Mouse (Mus musculus) spleen, adult 12 weeks (tissue): ENCODE results near the gene Ppm1b.

ENCODE experiments used
- DNase-seq: peaks from one replicate; pipeline ENCODE4 v3.0.0; 2022; ENCODE audit warnings: low spot score

Ppm1b gene

GRCm38 (mm10) chr17:84958411-84958911 is 1.9 kb downstream of the Ppm1b start:
- peak; percentile 45 for DNase-seq

DNA sequence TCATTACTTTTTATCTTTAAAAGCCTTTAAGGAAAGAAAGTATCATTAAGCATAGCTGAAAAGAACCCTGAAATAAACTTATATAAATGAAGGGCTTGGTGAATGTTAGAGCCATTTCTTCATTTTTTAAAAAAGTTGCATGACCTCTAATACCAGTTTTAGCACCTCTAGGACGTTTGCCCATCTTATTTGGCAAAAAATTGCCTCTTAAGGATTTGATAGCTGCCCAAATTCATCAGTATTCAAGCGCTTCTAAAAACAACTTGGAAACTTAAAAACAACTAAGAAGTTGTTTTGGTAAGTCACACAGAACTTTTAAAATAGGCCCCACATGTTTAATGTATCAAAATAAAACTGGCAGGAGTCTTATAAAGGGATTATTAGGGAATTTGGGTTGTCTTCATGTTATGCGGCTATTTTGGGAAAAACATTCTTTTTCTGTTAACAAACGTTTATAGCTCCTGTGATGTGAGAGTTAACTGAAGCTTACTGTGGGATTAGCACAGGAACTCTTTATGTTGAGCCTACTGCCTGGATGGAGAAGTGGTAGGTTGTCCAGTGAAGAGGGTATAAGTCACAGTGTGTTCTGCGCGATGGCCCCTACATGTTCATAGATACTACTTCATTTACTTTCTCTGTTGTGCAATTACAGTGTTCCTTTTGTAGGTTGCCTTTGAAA is 2.6 kb downstream of the Ppm1b start:
- no peak for DNase-seq

DNA sequence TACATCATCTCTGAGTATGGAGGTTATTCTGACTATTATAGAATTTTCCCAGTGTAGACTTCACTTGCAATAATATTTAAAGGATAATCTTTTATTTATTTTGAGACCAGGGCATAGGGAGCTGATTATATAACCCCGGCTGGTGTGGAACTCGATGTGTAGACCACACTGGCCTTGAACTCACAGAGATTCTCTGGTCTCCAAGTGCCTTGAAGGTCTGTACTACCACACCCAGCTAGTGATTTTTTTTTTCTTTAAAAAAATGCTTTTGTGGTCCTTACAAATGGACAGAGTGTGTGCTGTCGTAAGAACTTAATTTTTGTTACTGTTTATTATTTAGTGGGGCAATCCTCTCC is 3.1 kb downstream of the Ppm1b start:
- no peak for DNase-seq

- no peak for DNase-seq
Observed at GRCm38 (mm10) chr17:84960136-84960535, 3.6 kb downstream of the Ppm1b start.

DNA sequence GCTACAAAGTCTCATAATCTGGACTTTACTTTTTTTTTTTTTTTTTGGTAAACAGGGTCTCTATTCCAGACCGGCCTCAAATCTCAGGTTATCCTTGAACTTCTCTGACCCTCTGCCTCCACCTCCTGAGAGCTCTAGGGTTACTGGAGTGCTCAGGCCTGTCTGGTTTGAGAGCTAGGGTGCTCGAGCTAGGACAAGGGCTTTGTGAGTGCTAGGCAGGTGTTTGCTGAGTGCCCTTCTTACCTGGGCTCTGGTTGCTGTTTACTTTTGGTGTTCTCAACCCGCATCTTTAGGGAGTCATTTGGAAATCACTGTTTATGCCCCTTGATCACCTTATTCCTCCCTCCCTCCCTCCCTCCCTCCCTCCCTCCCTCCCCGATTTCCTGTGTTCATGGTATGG is 5.5 kb downstream of the Ppm1b start:
- DNase-seq, result no peak

DNA sequence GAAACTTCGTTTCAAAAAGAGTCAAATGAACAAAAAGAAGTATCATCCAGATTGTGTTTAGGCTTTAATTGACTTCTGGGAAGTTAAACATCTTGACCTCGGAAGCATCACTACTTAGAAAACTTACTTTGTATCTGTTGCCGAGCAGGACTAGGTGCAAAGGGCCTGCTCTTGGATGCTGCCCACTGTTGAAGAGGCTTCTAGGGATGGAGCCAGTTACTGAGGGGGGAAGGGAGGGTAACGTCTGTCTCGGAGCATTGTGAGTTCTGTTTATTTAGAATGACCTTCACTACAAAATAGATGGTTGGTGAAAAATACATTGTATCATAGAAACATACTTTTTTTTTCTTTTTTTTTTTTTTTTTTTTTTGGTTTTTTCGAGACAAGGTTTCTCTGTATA is 7.1 kb downstream of the Ppm1b start:
- DNase-seq, result no peak

DNA sequence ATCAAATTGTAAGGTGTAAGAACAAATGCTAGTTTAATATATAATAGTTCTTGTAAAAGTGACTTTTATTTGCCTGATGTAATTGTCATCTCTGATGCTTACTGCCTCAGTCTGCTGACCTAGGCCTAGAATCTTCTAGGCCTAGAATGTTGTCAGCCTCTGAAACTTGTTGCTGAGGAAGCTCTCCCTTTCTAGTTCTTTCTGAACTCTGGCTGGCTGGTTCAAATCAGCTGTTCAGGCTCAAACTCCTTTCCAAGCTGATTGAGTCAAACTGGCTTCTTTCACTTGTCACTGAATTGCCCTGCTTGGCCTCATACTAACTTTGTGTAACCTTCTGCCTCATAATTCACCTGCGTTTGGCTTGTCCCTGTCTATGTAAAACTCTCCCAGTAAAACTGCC is 9.7 kb downstream of the Ppm1b start:
- DNase-seq, result no peak

DNA sequence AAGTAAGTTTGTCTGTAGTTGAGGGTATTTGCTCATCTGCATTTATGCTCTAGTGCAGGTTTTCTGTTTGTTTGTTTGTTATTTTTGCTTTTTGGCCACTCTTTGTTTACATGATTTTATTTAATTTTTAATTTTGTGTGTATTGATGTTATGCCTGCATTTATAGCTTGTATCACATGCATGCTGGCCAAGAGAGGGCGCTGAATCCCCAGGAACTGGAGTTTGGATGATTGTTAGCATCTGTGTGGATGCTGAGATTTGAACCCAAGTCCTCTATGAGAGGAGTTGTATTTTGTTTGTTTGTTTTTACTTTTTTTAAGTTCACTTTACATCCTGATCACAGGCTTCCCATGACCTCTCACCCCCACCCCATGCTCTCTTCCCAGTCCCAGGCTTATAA is 10.5 kb downstream of the Ppm1b start:
- no peak for DNase-seq

DNA sequence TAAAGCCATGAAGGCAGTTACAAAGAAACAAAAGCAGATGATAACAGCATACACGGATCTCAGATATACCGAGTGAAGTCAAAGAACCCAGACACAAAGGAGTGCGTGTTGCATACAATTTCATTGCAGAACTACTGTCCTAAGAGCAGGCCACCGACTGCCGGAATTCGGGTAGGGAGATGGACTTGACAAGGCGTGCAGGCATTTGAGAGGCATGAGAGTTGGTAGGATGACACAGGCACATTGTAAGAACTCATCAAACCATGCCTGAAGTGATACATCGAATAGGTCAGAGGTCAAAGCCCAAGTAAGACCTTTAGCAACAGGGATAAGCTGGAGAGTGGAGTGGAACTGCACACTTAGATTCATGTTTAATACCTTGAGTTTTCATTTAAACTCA is 13.4 kb downstream of the Ppm1b start:
- DNase-seq, result no peak

DNA sequence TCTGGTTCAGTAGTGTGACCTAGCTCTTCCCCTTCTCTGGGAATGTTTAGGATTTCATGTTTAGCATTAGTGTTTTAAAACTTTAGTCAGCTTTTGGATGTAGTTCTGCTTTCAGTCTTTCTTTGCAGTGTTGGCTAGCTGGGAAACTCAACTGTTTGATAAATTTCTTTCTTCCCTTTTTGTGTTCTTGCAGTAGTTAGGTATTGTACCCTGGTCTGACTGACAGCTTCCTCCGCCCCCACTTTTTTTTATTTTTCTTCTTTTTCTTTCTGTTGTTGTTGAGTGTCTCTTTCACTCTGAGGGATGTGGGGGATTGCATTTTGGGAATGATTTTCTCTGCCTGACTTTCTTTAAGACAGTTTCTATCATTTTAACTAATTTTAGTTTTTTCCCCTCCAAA is 25.2 kb downstream of the Ppm1b start:
- no peak for DNase-seq

GRCm38 (mm10) chr17:84982735-84983134 is 26.2 kb downstream of the Ppm1b start:
- no peak for DNase-seq

DNA sequence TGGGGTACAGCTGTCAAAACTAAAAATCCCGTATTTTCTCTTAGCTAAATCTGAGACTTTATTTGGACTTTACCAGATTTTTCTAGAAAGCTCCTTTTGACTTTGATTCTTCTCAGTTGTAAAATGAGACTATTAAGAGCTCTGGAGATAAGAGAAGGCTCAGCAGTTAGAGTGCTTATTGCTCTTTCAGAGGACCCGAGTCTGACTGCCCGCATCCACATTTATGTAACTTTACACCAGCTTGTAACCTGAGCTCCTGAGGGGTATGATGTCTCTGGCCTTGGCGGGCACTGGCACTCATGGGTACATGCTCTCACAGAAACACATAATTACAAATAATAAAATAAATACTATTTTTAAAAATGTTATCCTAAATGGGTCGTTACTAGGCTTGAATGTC is 29.8 kb downstream of the Ppm1b start:
- no peak for DNase-seq

GRCm38 (mm10) chr17:84987834-84988410 is 31.4 kb downstream of the Ppm1b start:
- no peak for DNase-seq

DNA sequence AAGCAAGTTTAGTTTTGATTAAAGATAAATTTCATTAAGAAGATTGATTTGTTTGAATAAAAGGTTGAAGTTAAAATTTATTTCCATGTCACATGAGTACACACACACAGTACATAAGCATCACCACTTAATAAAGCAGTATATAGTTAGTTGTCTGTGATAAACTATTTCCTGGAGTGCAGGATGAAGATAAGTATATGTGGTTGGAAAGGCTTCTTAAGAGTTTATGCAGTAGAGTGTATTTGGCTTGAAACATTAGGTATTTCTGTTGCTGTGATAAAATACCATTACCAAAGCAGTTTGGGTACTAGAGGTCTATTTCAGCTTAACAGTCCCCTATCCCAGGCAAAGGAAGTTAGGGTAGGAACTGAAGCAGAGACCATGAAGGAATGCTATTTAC is 32.0 kb downstream of the Ppm1b start:
- DNase-seq, result no peak

DNA sequence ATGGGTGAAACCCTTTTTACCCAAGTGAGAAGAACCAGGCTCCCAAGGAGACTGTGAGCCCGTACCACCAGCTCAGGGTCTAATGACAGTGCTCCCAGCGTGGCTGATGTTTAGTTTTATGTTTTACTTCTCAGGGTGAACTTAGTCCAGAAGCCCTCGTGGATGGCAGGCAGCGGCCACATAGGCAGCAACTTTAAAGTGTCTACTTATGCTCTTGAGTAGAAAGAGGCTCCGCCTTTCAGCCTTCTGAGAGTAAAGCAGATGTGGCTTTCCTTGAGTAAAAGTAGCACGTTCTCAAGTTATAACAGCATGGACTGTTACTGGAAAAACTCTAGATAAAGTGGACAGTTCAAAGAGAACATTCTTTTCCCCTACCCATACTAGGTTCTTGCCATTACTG is 39.3 kb downstream of the Ppm1b start:
- no peak for DNase-seq

- no peak for DNase-seq
Observed at GRCm38 (mm10) chr17:84997639-84998038, 41.1 kb downstream of the Ppm1b start.

DNA sequence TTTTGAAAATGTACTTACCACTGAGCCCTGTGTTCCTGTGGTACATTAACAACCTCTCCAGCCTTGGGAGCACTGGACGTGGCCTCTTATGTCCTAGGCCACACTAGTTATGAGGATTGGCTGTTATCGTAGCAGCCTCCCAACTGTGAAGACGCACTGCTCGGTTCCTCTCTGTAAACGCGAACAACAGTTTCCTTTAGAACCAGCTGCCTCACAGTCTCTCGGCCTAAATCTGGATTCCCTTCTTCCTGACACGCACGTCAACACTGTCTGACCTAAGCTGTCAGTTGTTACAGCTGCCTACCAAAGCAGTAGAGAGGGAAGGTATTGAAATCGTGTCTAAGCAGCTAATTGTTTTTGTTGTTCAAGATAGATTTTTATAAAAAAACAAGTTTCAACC is 43.1 kb downstream of the Ppm1b start:
- no peak for DNase-seq

- no peak for DNase-seq
Observed at GRCm38 (mm10) chr17:85013485-85013884, 56.9 kb downstream of the Ppm1b start.

GRCm38 (mm10) chr17:85014632-85015031 is 58.1 kb downstream of the Ppm1b start:
- DNase-seq, result no peak

DNA sequence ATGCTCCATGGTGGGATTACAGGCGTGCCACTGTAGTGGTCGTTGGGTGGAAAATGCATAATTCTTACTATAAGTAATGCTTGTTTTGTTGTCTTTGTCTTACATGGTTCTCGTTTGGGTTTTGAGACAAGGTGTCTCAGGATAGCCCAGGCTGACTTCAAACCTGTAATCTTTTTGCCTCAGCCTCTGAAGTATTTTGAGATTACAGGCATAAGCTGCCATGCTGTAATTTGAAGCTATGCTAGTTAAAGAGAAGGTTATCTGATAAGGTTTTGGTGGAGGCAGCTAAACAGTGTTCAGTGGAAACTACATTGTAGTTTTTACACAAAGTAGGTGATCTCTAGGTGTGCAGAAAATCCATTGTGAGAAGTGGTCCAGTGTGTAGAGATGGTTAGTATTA is 61.8 kb downstream of the Ppm1b start:
- no peak for DNase-seq

- DNase-seq, result no peak
Observed at GRCm38 (mm10) chr17:85018794-85019193, 62.3 kb downstream of the Ppm1b start.

DNA sequence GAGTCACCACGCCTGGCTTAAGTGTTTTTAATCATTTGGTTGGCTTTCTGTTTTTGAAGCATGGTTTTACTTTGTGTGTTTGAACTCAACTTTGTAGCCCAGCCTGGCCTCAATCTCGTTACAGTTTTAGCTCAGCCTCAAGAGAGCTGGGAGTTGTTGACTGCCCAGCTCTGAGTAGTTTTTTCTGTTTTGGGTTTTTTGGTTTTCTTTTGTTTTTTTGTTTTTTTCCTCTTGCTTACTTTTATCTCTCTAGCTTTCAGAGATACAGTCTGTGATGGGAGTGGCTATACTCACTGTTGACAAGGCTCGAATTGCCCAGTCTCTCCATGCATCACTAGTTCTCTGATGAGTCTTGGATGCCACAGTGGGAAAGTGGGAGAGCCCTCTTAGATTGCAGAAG is 63.8 kb downstream of the Ppm1b start:
- no peak for DNase-seq

DNA sequence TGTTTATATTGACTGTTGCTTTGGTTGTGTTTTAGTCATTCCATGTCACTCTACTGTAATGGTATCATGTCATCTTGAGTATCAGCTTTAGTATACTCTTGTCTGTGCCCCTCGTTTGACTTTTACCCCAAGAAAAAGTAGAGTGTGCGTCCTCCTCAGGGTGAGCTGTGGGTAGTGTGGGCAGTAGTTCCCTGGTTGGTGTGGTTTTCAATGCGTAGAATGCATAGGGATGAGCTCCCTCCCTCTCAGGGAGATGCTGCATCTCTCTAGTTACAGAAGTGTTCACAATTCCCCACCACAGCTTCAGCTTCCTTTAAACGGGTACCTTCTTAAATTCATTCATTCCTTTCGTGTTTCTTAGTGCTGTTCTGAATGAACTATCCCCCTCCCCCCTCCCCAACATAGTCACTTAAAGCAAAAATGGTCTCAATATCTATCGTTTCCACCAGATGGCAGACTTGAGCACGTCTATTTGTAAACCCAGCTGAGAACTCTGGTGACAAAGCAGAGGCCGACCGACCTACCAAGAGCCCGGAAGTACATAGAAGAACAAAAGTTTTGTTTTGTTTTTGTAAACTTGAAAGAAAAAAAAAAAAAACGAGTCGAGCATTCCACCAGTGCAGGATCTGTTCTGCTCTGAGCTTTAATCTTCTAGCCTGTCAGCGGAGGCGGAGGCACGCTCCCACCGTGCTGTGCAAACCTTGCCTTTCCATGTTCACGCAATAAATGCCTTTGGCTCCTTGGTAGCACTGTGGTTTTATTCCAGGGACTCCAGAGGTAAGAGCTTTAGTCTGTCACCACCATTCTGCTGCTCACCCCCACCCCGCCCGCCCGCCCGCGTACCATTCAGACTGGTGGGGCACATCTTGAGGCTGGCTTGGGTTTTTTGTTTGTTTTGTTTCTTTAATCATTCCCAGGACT is 67.0 kb downstream of the Ppm1b start:
- peak; percentile 14 for DNase-seq
